Mouse (Mus musculus) hindbrain, embryonic 10.5 days (tissue): ENCODE results near the gene Cst3. TPM values are rescaled to one million over a fixed set of nuclear protein-coding genes. Genes with fewer than 3 reads are reported as not detected.

Experiments used
- DNase-seq: peaks from one replicate; pipeline ENCODE4 v3.0.0-alpha.2; 2017; ENCODE audit warnings: low spot score
- H3K27ac ChIP-seq: fragments of 300-500 bp; sonication (generic); 2 replicates; pipeline ENCODE4 v1.5.1; 2016; ENCODE audit warnings: mild to moderate bottlenecking, moderate library complexity
- H3K27me3 ChIP-seq: fragments of 300-500 bp; sonication (generic); 2 replicates; pipeline ENCODE4 v1.6.1; 2016; ENCODE audit warnings: mild to moderate bottlenecking; ENCODE audit not compliant: poor library complexity, insufficient read depth, severe bottlenecking
- H3K36me3 ChIP-seq: fragments of 300-500 bp; sonication (generic); 2 replicates; pipeline ENCODE4 v1.6.1; 2016; ENCODE audit warnings: mild to moderate bottlenecking, moderate library complexity
- H3K4me1 ChIP-seq: fragments of 300-500 bp; sonication (generic); replicated peaks from 2 replicates; pipeline ENCODE4 v1.6.1; 2016; ENCODE audit warnings: mild to moderate bottlenecking
- H3K4me3 ChIP-seq: fragments of 300-500 bp; sonication (generic); 2 replicates; pipeline ENCODE4 v1.5.1; 2016; ENCODE audit warnings: mild to moderate bottlenecking, moderate library complexity
- H3K9me3 ChIP-seq: fragments of 300-500 bp; sonication (generic); 2 replicates; pipeline ENCODE4 v1.6.1; 2016; ENCODE audit warnings: mild to moderate bottlenecking, moderate library complexity
- WGBS: fragments of 180-500 bp; shearing (Covaris S2); methylation state at CpG from one replicate; pipeline ENCODE4 v1.1.7; 2016; 5-methylcytosine and 5-hydroxymethylcytosine counted together
- polyA plus RNA-seq: library from polyadenylated mRNA; unstranded; fragments of >200 nt; fragmentation: Nextera tagmentation; extraction: Ambion mirVana; gene quantifications from 2 replicates; pipeline ENCODE4 v1.2.1, GENCODE M21; 2016

The Cst3 gene
- 308 and 381 TPM in 2 replicates for polyA plus RNA-seq

- peaks cover 42% of the 10 kb centered on the region for H3K4me1 ChIP-seq
- peak within 1 kb of the TSS; percentile 95 for H3K27ac ChIP-seq
- peaks cover 29% of the 10 kb centered on the region for H3K36me3 ChIP-seq
- H3K4me3 ChIP-seq, result peak within 1 kb of the TSS; percentile 81
- peak; percentile 93 for DNase-seq
- WGBS, result 0% methylated on average over 19 of the region's 19 CpGs
- no peaks in the 10 kb centered on the region for H3K9me3 ChIP-seq
- no peaks in the 10 kb centered on the region for H3K27me3 ChIP-seq
These were observed at the start of gene Cst3 for GRCm38 (mm10) chr2:148875335-148875811. Cst3 (minus strand) TSS chr2:148875692.

- no peaks in the 10 kb centered on the region for H3K4me1 ChIP-seq
- H3K4me3 ChIP-seq, result no peak overlapping the region
- H3K36me3 ChIP-seq, result no peaks in the 10 kb centered on the region
- no peaks in the 10 kb centered on the region for H3K9me3 ChIP-seq
- peak; percentile 60 for DNase-seq
- 11% methylated on average over 5 of the region's 5 CpGs for WGBS
- H3K27me3 ChIP-seq, result no peaks in the 10 kb centered on the region
- no peak overlapping the region for H3K27ac ChIP-seq
These were observed 26.8 kb upstream of the Cst3 start for GRCm38 (mm10) chr2:148902286-148902685.

GRCm38 (mm10) chr2:148900305-148900704, 24.8 kb upstream of the Cst3 start:
- no peak overlapping the region for H3K27ac ChIP-seq
- H3K36me3 ChIP-seq, result no peaks in the 10 kb centered on the region
- no peak for DNase-seq
- 65% methylated on average over 4 of the region's 4 CpGs for WGBS
- no peaks in the 10 kb centered on the region for H3K4me1 ChIP-seq
- H3K27me3 ChIP-seq, result no peaks in the 10 kb centered on the region
- H3K4me3 ChIP-seq, result no peak overlapping the region
- no peaks in the 10 kb centered on the region for H3K9me3 ChIP-seq

GRCm38 (mm10) chr2:148896219-148896618, 20.7 kb upstream of the Cst3 start:
- Histone ChIP-seq H3K27ac (no peak overlapping the region), H3K4me1 (no peaks in the 10 kb centered on the region), H3K27me3 (no peaks in the 10 kb centered on the region), H3K36me3 (no peaks in the 10 kb centered on the region), H3K9me3 (no peaks in the 10 kb centered on the region), H3K4me3 (no peak overlapping the region)
- DNase-seq, result no peak
- 86% methylated on average over 1 of the region's 1 CpGs for WGBS

GRCm38 (mm10) chr2:148893107-148893506, 17.6 kb upstream of the Cst3 start:
- Histone ChIP-seq H3K27me3 (no peaks in the 10 kb centered on the region), H3K4me1 (peaks cover 13% of the 10 kb centered on the region; the same call in 1 of the 2 replicates), H3K36me3 (no peaks in the 10 kb centered on the region), H3K27ac (no peak overlapping the region), H3K9me3 (no peaks in the 10 kb centered on the region), H3K4me3 (no peak overlapping the region)
- no peak for DNase-seq

- DNase-seq, result peak; percentile 18
- WGBS, result 45% methylated on average over 5 of the region's 5 CpGs
- Histone ChIP-seq H3K4me3 (no peak overlapping the region), H3K4me1 (peaks cover 13% of the 10 kb centered on the region; the same call in 1 of the 2 replicates), H3K9me3 (no peaks in the 10 kb centered on the region), H3K27ac (peak overlapping the region; percentile 83), H3K36me3 (no peaks in the 10 kb centered on the region), H3K27me3 (no peaks in the 10 kb centered on the region)
These were observed 14.7 kb upstream of the Cst3 start for GRCm38 (mm10) chr2:148890021-148890851.

- H3K36me3 ChIP-seq, result no peaks in the 10 kb centered on the region
- H3K4me1 ChIP-seq, result peaks cover 13% of the 10 kb centered on the region; the same call in 1 of the 2 replicates
- no peaks in the 10 kb centered on the region for H3K9me3 ChIP-seq
- H3K27ac ChIP-seq, result peak overlapping the region; percentile 83
- WGBS, result 63% methylated on average over 3 of the region's 3 CpGs
- H3K4me3 ChIP-seq, result no peak overlapping the region
- no peak for DNase-seq
- H3K27me3 ChIP-seq, result no peaks in the 10 kb centered on the region
These were observed 14.0 kb upstream of the Cst3 start for GRCm38 (mm10) chr2:148889331-148890010.

GRCm38 (mm10) chr2:148888872-148889271, 13.4 kb upstream of the Cst3 start:
- no peak for DNase-seq
- Histone ChIP-seq H3K9me3 (no peaks in the 10 kb centered on the region), H3K27me3 (no peaks in the 10 kb centered on the region), H3K27ac (peak overlapping the region; percentile 83), H3K4me1 (peaks cover 13% of the 10 kb centered on the region; the same call in 1 of the 2 replicates), H3K4me3 (no peak overlapping the region), H3K36me3 (no peaks in the 10 kb centered on the region)
- 80% methylated on average over 3 of the region's 3 CpGs for WGBS

- no peaks in the 10 kb centered on the region for H3K36me3 ChIP-seq
- DNase-seq, result no peak
- H3K27ac ChIP-seq, result no peak overlapping the region
- no peaks in the 10 kb centered on the region for H3K27me3 ChIP-seq
- no peak overlapping the region for H3K4me3 ChIP-seq
- H3K4me1 ChIP-seq, result peaks cover 3% of the 10 kb centered on the region; the same call in 1 of the 2 replicates
- no peaks in the 10 kb centered on the region for H3K9me3 ChIP-seq
These were observed 9.2 kb upstream of the Cst3 start for GRCm38 (mm10) chr2:148884738-148885137.

- no peak overlapping the region; the same call in 1 of the 2 replicates for H3K27ac ChIP-seq
- H3K36me3 ChIP-seq, result no peaks in the 10 kb centered on the region
- no peaks in the 10 kb centered on the region for H3K27me3 ChIP-seq
- H3K4me1 ChIP-seq, result peaks cover 25% of the 10 kb centered on the region
- no peak for DNase-seq
- WGBS, result 41% methylated on average over 1 of the region's 1 CpGs
- H3K9me3 ChIP-seq, result no peaks in the 10 kb centered on the region
- no peak overlapping the region for H3K4me3 ChIP-seq
These were observed 3.7 kb upstream of the Cst3 start for GRCm38 (mm10) chr2:148879199-148879598.

GRCm38 (mm10) chr2:148878641-148879130, 3.2 kb upstream of the Cst3 start:
- WGBS, result 21% methylated on average over 2 of the region's 2 CpGs
- no peaks in the 10 kb centered on the region for H3K36me3 ChIP-seq
- H3K4me3 ChIP-seq, result no peak overlapping the region
- H3K9me3 ChIP-seq, result no peaks in the 10 kb centered on the region
- H3K27ac ChIP-seq, result no peak overlapping the region; the same call in 1 of the 2 replicates
- H3K4me1 ChIP-seq, result peaks cover 30% of the 10 kb centered on the region
- no peak for DNase-seq
- H3K27me3 ChIP-seq, result no peaks in the 10 kb centered on the region

- Histone ChIP-seq H3K27me3 (no peaks in the 10 kb centered on the region), H3K9me3 (no peaks in the 10 kb centered on the region), H3K36me3 (peaks cover 11% of the 10 kb centered on the region), H3K4me3 (no peak overlapping the region), H3K27ac (peak overlapping the region; percentile 5; the same call in 1 of the 2 replicates), H3K4me1 (peaks cover 42% of the 10 kb centered on the region)
- 43% methylated on average over 3 of the region's 3 CpGs for WGBS
- no peak for DNase-seq
These were observed 1.7 kb upstream of the Cst3 start for GRCm38 (mm10) chr2:148877016-148877770.
